Mouse (Mus musculus): ENCODE measurements around the gene Wbp11.

Gene Wbp11

DNA sequence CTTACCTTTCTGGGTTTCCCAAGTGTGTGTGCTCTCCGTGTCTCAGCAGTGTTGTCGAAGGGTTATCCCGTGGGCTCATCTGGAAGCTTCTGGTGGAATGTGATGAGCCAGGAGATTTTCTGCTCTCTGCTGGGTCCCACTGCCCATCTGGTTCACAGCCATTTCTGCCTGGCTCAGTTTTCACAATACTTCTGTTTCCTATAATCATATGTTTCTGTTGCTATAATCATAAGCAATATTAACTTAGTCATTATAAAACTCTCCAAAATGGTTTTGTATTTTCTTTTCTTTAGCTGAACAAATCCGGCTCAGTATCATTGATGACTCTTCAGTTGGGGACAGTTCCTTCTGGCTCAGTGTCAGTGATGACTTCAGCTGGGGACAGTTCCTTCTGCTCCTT is 7.3 kb upstream of the Wbp11 start, which contains the start of gene Smco3:
Gene Smco3 (minus strand): TSS at position 101 of the 400 bp plus-strand sequence.
- DNase-seq, result no peak

DNA sequence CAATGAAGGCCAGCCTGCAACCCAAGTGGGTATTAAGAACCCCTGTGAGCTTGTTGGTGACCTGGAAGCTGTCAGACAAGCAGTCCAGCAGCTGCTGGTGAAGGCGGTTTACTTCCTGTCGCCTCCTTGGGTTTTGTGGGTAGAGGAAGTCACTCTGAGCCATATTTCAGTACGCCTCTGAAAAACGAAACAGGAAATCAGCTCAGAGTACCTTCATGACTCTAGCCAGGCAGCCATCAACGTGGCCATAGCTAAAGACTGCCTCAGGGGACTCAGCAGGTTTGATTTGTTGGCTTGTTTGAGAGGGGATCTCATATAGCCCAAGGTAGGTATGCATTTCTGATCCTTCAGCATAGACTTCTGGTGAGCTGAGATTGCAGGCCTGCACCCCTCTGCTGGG is 3.7 kb upstream of the Wbp11 start:
- DNase-seq, result no peak

DNA sequence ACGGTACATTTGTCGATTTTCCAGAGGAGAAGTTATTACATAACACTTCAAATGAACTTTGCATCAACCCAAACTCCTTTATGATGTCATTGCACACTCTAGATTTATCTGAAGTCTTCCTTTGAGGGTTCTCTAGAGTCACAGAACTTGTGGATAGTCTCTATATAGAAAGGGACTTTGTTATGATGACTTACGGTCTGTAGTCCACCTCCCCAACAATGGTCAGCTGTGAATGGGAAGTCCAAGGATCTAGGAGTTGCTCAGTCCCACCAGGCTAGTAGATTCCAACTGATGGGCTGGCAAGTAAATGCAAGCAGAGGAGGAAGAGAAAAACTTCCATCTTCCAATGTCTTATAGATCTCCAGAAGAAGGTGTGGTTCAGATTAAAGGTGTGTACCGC is 648 bp upstream of the Wbp11 start:
- DNase-seq, result no peak

DNA sequence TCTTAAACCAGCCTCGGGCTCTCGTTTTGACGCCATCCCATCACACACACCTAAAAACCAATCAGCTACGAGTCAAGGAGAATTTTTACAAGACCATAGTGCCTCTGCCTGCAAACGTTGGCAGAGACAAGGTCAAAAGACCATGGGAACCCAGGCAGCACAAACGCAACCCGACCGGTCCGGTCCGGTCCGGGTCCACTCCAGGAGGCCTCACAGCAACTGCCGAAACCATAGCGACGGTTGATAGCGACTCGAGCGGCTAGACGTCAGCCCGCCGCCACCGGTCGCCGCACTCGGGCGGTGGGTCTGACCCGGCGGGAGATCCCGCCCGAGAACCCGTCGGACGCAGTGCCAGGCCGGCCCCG is 535 bp downstream of the Wbp11 start, which contains the start of gene BC049715:
Gene BC049715 (plus strand): TSS at position 111 of the 365 bp plus-strand sequence.
- peak in 1 of 2 experiments; percentile 47 for DNase-seq

DNA sequence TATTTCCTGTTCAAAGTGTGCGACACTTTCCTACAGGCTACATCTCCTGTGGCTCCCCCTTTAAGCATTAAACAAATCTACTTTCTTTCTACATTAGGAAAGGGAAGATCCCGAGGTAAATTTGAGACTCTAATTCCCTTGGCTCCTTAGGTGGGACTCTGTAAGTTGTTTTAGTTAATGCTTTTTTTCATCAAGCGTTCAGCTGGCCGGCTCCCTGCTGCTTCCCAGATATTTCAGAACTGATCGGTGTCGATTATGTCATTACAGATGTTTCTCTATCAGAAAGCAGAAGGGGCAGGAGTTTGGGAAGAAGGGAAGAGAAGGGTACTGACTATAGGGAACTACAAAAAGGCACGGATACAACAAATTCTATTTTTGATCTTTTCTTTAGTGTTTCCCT is 917 bp downstream of the Wbp11 start:
- DNase-seq, result no peak

DNA sequence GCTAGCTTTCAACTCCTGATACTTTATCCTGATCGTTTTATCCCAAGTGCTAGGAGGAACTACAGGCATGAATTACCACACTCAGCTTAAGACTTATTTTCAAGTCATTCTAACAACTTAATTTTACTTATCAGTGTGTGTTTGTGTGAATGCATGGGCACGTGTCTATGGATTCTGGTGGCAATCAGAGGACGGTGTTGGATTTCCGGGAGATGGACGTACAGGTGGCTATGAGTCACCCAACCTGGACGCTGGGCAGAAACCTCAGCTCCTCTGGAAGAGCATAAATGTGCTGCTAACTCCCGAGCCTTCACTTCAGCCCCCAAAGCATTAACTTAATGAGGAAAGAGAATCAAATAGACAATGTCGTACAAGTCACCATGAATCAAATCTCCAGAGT is 3.0 kb downstream of the Wbp11 start:
- no peak for DNase-seq

DNA sequence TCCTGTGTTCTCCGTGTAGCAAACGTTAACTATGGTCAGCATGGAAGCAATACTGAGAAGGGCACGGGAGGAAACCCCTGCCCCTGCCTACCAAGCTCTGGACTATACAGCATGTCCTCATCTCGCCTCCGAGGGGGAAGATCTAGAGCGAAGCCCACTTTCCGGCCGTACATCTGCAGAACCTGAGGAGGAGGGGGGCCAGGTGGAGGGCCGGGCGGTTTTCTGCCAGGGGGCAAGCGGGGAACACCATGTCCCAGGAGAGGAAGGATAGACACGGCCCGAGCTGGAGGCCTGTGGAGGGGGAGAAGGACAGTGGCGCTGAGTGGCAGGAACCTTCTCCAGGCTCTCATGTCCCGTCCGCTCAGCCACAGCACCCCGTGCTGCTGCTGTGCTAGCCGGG is 6.9 kb downstream of the Wbp11 start:
- DNase-seq, result no peak

DNA sequence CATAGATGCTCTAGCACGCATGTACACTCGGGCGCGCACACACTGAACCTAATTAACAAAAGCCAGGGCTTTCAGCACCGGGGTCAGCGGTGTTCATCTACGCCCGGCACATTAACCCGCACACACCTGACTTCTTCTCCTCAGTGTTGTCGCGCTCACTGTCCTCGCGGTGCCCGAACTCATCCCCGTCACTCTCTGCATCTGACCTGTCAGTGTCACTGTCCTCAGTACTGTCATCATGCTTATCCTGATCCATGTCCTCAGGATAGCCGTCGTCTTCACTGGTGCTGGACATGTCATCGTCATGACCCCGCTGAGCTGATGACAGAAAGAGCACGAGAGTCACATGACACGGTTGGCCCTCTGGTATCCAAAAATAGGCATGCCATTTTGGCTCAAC is 7.7 kb downstream of the Wbp11 start:
- DNase-seq, result no peak

DNA sequence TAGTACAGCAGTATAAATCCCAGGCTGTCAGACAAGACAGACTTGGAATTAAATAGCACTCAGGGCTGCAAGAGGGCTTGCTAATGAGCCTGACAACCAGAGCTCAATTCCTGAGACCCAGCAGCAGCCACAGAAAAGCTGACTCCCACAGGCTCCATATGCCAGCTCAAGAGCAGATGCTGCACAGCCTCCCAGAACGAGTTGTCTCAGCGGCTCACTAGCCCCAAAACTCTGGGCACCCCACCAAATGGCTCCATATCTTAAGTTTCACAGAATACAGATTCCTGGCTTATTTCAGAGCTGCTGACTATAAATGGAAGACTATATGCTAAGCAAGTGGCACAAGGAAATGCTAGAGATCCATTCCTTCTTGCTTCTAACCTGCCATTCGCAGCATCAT is 10.5 kb downstream of the Wbp11 start:
- DNase-seq, result no peak

DNA sequence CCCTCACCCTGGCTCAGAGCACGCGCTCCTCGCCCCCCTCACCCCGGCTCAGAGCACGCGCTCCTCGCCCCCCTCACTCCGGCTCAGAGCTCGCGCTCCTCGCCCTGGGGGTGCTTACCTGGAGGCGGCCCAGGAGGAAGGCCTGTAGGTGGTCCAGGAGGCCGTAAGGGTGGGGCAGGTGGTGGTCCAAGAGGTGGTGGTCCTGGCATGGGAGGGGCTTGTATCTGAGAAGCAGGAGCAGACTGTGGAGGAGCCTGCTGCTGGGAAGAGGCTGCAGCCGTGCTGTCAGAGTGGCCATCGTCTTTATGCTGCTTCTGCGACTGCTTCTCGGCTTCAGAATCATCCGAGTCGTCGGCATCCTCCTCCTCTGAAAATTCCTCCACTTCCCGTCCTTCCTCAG is 11.2 kb downstream of the Wbp11 start:
- DNase-seq, result no peak

DNA sequence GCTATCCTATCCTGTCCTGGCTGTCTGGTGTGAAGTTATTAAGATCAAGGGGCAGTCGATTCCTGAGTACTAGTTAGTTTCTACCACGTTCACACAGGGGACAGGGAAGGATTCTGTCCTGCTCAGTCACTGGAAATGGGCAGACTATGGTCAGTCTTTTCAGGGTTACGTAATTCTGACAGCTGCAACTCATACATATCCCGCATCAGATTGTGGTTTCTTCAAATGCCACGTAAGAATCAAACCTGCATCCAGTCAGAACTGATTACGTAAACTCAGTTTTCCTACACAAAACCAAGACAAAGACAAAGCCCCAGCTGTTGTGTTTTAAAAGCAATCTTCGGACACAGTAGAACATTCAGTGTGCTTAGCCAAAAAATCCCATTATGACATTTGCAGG is 12.7 kb downstream of the Wbp11 start:
- DNase-seq, result no peak

DNA sequence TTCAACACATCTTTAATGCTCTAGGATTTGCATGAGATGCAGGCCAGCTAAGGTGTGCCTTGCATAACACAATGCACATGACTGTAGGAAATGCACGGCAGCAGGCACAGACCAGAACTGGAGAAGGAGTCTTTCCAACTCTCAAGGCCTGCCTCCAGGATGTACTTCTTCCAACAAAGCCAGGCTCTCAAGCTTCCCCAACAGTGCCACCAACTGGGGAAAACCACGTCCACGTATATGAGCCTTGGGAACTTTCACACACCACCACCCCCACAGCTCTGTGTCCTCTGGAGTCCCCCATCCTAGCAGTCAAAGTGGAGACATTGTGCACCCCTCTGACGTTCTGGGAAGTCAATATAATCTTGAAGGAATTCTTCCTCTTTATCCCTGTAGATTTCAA is 14.9 kb downstream of the Wbp11 start:
- peak in 1 of 2 experiments; percentile 43 for DNase-seq

DNA sequence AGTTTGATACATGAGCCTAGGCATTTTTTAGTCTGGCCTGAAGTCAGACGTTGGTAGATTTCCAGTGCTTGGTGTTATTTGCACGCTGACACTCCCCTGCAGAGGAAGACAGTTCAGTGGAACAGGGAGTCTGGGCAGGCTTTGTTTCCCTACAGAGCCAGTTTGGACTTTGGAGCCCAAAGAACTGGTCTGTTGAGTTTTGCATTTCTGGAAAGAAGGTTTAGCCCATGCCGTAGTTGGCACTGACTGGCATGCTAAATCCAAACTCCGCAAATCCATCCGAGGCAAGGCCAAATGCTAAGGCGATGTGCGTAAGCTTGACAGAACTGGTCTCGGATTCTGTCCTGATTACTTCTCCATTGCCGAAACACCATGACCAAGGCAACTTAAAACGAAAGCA is 16.8 kb downstream of the Wbp11 start:
- no peak for DNase-seq

DNA sequence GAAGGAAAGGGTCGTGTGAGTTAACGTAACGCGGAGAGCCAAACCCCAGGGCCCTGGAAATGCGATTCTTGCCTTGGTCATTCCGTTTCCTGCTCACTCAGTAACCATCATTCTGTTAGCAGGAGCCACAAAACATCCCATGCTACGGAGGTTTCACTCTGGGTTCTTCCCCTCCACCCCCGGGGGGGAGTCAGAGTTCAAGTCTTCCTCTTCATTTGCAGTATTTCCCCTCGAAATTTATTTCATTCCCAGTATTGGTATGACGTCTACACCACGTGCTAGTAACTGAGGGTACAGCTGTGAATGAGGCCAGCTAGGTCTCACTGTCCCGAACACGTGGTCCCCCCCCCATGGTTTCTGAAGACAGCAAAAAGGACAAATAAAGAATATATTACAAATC is 18.4 kb downstream of the Wbp11 start:
- DNase-seq, result no peak

DNA sequence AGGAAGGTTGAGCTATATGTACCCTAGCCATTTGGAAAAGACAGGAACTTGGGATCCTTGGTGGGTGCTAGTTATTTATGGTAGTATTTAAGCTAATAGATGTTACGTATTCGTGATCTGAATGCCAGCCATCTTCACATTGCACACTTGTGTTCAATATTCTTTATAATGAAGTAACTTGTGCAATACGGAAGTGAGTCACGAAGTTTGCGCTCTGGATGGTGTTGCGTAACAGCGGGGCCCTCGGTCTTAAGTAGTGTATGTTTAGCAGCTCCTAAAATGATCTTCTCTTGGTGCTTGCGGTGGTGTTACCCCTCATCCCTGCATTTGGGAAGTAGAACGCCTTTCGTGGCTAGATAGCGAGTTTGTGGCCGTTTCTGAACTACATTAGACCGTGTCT is 19.0 kb downstream of the Wbp11 start:
- peak; percentile 85 to 87 for DNase-seq

DNA sequence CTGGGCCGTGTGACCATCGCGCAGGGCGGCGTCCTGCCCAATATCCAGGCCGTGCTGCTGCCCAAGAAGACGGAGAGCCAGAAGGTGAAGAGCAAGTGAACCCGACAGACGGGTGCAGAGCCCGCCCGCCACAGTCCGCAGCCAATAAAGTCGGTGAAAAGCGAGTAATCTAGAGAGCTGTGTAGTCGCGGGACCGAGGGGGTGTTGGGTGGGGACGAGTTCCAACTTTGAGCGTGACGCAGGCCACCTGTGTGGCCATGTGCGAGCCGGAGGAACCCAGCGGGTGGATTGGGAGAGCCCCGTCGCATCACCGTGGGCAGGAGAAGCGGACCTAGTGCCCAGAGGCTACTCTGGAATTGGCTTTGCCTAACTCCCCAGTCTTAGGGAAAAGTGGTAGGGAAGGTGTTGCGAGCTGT is 19.4 kb downstream of the Wbp11 start:
- DNase-seq, result peak; percentile 43 to 46

DNA sequence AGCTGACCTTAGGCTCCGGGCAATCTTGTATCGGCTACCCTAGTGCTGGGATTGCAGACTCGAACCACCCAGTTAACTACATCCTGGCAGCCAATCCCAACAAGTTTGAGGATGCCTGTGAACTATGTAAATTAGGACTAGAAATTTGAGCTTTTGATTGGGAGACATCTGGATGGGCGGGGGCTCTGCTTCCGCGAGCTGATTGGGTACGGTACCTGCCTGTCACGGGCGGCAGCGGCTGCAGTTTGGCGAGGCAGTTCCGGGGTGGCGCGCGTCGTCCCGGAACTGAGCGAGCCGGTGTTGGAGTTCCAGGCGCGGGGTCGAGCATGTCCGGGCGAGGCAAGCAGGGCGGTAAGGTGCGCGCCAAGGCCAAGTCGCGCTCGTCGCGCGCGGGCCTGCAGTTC is 20.0 kb downstream of the Wbp11 start, which contains the start of gene H2afj:
Gene H2afj (plus strand): TSS at position 231 of the 404 bp plus-strand sequence.
- peak; percentile 98 for DNase-seq

DNA sequence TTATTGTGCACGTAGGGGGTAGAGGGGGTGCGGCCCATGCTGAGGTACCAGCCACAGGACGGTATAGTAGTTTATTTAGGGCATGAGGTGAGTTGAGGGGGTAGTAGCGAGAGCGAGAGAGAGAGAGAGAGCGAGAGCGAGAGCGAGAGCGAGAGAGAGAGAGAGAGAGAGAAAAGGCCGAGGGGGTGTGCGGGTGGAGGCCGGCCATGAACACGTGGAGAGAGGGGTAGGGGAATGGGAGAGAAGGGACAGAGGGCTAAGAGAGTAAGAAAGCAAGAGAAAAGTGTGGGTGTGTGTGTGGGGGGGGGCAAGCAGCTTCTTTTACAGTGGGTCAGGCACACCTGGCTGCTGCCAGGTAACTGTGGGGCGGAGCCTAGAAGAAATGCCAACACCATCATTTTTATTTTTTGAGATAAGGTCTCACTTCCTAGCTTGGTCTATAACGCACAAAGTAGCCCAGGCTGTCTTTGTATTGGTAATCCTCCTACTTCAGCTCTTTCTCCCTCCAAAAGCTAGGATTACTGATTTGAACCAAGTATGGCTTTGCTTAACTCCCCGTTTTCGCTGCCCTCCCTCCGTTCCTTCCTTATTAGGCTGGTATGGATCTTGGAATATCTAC is 20.5 kb downstream of the Wbp11 start:
- no peak for DNase-seq

DNA sequence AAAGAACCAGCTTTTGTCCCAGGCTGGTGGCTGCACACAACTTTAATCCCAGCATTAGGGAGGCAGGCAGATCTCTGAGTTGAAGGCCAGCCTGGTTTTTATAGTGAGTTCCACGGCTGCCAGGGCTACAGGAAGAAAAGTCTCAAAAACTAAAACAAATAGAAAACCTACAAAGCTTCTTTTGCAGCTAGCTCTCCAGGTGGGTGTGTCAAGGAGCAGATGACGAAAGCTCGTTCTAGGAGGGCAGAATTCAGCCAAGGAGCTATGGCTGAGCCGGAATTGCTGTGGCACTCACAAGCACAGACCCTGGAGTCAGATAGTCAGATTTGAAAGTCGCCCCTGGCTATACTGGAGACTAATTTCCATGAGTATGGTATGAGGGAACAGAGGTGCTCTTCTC is 21.2 kb downstream of the Wbp11 start:
- DNase-seq, result peak; percentile 78 to 79

DNA sequence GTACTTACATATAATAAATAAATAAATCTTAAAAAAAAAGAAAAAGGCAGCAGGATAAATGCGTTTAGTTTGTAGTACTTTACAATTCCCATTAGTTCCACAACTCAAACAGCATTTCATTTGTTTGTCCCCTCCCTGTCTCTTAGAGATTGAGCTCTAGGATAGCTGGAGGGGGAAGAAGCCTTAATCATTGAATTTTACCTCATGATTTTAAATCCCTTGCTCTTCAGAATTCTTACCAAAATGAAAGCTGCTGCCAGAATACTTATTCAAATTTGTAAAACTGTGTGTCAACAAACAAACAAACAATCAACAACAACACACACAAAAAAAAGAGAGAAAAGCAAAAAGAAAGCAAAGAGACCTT is 22.6 kb downstream of the Wbp11 start:
- DNase-seq, result no peak

DNA sequence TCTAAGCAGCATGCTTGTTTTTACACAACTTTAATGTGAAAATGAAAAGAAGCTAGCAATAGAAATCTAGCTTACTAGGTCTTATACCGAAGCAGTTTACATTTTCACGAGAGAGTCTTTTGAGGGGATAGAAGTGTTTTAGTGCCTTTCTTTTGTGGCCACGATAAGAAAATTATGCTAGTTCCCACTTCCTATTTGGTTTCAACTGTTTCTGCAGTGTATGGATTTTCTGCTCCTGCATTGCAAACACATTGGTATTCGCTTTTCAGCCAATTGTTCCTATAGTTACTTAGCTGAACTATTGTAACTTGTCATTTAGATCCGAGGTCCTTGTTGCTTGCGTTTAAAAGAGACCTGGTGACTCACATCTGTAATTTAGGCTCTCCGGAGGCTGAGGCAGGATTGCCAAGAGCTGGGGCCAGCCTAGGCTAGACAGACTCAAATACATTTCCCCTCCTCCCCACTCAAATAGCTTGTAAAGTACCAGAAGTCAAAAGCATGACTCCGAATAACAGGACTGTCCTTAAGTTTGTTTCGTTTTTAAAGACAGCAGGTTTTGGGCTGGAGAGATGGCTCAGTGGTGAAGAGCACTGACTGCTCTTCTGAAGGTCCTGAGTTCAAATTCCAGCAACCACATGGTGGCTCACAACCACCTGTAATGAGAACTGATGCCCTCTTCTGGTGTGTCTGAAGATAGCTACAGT is 23.2 kb downstream of the Wbp11 start:
- no peak for DNase-seq

DNA sequence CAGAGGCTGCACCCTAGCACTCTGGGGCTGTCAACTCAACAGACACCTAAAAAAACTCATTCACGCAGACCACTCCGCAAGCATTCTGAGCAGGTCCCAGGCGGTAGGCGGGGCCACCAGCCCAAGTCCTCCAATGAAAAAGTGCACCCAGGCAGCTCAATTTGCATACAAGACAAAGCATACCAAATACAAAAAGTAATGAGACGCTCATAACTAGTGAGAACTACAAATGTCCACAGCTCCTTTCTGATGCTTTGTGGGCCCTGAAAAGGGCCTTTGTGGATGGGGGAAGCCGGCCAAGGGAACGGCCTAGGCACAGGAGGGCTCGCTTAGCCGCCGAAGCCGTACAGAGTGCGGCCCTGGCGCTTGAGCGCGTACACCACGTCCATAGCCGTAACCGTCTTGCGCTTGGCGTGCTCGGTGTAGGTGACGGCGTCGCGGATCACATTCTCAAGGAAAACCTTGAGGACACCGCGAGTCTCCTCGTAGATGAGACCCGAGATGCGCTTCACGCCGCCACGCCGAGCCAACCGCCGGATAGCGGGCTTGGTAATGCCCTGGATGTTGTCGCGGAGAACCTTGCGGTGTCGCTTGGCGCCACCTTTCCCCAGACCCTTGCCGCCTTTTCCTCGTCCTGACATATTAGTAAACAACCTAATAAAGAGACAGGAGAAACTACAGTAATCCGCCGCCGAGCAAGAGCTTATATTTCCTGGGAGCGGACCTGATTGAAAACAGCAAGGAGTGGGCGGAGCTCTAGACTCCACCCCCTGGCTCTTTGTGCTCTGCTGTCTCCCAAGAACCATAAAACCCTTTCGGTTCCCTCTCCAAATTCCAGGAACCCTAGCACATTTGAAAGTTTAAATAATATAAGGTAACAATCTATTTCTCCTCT is 24.0 kb downstream of the Wbp11 start, which contains the start of gene Hist4h4:
Gene Hist4h4 (minus strand): TSS at position 677 of the 895 bp plus-strand sequence.
- DNase-seq, result peak; percentile 96

DNA sequence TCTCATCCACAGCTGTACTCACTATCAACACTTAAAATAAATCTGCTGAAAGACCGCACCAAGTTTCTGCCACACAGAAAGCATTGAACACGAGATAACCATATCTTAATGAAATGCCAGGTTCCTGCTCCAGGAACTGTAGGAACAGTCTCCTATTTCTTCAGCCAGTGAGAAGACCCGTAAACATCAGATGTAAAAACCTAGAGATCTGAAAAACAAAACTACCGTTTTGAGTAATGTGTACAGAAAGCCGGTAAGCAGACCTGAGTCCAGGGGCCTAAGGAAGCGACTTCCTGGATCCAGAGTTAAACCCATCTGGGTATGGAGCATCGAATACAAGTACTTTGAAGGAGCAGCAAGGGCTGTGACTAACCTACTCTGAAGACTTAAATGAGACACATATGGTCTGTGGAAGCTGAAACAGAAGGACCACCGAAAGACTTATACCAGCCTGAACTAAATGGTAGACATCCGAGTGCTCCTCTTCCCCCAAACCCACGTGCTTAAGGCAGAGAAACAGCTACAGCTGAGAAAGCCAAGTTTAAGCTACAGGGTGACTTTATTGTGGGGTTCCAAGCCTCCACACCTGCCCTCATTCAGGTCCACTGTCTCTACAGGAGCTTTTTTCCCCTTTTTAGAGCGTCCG is 24.8 kb downstream of the Wbp11 start:
- DNase-seq, result no peak

All from lung, adult 18-20 months (tissue).